Mouse (Mus musculus) inflammation-experienced regulatory T-cells, adult 6 months (primary cell): ENCODE measurements around the gene Shisa9. TPM values are rescaled to one million over a fixed set of nuclear protein-coding genes. Genes with fewer than 3 reads are reported as not detected.

Source experiments
- ATAC-seq: one replicate; pipeline ENCODE4 v1.8.0; 2017
- polyA plus RNA-seq, 3 experiments: library from polyadenylated mRNA; unstranded; fragments of 100-300 nt; shearing (Covaris generic); gene quantifications; one replicate each; pipeline ENCODE4 v1.2.1; 2017

Shisa9 gene
- polyA plus RNA-seq, 3 experiments from 2014 or later = 0.19 TPM; not detected in 2

DNA sequence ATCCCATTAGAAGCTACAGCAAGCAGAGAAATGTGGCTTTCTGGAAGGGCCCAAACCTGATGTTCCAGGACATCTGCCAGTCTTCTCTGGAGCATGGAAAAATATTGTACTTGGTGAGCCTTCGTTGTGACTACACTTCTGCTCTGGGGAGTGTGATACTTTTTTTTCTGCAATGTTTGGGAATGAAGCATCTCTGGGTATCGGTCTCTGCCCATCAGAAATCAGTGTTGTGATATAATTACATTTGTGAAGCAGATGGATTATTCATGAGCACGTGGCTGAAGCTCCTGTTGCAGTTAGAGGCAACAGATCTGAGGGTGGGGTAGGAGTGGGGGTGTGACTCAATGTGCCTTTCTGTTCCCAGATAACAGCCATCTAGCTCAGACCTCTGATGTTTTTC is 218.2 kb downstream of the Shisa9 start:
- ATAC-seq = no peak

DNA sequence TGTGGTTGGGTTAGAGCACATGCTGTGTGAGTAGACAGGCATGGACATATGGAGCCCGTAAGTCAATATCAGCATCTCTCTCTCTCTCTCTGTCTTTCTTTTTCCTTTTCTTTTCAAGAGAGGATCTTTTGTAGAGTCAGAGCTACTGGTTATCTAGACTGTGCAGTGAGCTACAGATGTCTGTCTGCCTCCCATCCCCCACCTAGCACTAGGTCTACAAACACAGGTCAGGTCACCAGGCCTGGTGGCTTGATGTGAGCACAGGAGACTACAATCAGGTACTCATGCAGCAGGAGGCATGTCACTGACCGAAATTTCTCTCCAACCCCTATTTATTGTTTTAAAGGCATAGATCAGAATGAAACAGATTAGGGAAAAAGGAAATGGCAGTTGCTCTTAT is 219.1 kb downstream of the Shisa9 start:
- no peak for ATAC-seq

DNA sequence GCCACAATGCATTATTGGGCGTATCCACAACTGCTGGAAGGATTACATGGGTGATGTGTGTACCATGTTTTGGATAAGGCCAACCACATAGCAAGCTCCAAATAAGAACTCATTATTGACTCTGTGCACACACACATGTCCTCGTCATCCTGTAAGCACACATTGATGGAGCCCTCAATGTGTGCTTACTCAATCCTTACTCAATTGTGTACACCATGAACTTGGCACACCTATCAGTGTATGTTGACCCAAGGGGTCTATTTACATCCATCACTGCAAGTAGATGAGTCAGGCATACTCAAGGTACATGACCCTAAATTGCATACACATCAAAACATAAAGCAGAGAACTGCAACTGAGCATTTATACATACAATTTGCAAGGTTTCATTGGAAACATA is 220.5 kb downstream of the Shisa9 start:
- ATAC-seq = no peak

DNA sequence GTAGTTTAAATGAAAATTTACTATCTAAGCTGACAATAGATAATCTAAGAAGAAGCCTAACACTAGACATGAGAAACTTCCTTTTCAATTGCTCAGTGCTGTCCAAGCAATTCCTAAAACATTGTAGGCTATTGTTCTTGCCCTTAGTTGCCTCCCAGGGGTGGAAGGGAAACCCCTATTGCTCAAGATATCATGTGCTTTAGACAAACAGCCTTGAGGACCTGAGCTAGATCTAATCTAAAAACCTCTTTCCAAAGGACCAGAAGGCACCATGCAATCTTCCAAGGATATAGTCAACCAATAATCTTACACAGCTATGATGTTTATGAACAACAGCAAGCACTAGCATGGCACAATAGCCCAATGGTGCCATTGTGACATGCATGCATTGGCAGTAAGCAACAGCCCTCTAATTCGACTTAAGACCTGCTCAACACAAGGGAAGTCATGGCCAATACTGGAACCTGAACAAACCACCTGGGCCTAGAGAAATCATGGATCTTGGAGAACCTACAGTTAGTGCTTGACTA is 222.6 kb downstream of the Shisa9 start:
- no peak for ATAC-seq

DNA sequence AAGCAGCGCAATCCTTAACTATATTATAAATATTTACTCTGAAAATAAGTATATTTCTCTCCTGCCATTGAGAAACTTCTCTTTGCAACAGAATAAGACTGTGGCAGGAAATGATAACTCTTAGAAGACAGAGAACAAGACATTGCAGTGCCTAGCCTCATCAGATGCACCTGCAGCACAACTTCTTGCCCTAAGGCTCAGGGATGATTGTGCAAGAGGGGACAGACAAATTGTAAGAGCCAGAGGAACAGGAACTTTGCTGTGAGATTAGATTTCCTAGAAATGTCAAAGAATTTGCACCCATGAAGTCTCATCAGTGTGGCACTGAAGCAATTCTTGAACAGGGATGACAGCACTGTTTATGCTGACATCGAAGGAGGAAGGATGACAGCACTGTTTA is 223.0 kb downstream of the Shisa9 start:
- ATAC-seq = no peak

DNA sequence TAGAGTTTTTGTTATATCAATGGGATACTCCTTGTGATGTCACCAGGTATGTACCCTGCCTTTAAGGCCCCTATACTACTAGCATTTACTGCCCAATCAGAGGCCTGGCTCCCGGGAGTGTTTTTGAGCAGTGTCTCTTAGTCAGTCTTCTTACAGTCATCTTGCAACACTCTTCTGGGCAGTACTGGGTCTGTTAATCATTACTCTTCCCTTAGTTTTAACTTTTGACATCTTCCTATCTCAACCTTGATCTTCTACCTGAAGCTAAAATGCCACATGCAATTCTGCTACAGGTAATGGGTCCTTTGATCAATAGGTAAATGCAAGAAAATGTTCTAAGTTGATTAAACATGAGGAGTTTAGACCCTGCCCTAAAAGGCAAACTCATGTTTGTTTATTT is 225.4 kb downstream of the Shisa9 start:
- ATAC-seq = no peak

DNA sequence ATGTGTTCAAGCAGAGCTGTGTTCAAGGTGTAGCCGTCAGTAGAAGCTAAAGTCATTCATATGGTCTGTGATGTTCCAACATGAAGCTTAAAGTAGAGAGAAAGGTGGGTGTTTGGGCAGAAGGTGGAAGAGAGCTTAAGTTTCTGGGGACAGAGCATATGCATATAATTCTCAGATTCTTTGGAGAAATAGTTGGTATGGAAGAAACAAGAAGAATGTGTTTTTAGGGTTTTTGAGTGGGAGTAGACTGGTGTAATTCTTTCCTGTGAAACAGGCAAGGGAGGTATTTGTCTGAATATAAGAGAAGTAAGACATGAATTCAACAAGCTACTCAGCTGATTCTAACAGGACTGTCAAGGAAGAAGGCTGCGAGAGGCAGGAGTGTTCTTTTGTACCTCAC is 225.9 kb downstream of the Shisa9 start:
- no peak for ATAC-seq

DNA sequence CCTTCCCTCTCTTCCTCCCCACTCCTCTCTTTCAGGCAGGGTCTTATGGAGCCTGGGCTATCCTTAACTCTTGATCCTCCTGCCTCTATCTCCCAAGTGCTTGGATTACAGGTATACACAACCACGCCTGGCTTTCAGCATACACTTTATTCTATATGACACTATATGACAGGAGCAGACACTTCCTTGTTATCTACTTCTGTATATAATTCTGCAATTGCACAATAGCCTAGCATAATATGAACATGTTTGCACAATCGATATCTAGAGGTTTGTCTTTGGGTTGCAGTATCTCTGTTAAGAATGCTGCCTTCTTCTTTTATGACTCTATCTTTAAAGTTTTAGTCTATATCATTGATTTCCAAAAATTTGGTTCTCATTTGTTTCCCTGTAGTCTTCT is 230.1 kb downstream of the Shisa9 start:
- ATAC-seq = no peak

DNA sequence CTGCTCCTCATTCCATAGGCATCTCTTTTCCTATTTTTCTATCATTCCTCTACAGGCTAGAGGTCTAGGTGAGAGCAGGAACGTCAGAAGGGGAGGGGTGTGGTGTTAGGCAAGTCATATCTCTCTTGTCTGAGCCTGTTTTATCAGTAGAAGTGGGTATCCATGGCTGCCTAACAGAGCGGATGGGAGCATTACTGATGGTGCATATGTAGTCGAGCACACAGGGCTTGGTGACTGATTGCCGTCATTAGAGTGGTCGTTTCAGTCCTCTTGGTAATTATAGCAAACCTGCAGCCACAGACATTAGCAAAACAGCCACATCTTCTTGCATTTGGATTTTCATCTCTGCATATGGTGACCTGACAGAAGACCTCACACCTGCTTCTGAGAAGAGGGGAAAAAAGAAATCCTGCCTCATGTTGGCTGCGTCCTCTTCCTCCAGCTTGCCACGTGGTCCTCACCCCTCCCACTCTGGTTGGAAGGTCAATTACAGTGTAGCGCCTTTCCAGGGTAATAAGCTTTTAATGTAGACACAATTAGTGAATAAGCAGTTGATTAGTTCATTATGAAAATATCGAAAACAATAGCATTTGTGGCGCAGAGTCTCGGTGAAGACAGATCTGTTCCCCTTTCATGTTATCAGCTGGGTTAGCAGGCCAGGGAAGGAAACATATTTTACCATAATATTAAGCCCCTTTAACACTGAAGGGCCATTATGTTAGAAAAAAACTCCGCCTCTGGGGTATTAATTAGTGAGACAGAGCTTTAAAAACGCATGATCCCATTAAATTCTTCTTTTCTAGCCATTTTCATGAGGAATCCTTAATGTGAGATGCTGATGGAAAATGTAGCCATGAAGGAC is 233.6 kb downstream of the Shisa9 start:
- ATAC-seq = no peak

DNA sequence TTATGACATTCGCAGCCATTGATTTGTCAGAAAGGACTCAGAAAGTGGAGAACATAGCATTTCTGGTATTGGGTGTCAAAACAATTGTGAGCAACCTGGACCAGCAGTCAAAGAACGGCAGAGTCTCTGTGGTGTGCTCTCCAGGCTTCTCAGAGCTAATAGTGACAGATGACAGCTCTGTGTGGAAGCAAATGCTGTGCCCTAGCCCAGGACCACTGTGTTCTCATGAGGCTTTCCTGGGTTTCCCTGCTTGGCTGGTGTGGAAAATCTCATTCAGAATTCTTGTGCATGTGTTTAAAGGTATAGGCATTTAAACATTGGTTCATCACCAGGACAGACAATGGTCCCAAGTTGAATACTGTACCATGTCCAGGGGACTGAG is 234.2 kb downstream of the Shisa9 start:
- ATAC-seq = no peak

DNA sequence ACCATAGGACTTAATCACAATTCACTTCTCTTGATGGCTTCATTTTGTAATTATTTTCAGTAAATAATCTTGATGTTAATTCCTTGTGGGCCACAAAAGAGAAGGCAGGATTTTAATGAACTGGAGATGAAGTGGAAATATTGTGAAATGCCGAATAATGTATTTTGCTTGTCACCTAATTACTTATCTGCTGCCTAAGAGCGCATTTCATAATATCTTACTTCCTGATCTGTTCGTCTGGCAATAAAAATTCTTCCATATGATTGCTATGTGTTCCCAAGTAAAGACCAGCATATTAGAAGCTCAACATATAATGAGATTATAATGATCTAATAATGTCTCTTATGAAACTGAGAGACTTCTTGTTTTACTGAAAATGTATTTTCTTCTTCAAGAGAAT is 235.9 kb downstream of the Shisa9 start:
- ATAC-seq = no peak

DNA sequence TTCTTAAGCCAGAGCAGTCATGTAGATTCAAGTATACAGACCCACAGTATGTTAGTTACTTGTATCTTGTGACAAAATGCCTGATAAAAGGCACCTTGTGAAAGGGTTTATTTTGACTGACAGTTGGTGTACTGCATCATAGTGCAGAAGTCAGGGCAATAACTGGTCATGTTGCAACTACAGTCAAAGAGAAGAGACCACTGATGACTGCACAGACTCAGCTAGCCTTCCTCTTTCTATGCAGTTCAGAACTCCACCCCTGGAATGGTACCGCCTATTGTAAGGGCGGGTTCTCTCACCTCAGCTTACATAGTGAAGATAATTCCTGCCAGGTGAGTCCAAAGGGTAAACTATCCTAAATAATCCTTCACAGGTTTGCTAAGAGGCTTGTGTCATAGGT is 239.6 kb downstream of the Shisa9 start:
- no peak for ATAC-seq

DNA sequence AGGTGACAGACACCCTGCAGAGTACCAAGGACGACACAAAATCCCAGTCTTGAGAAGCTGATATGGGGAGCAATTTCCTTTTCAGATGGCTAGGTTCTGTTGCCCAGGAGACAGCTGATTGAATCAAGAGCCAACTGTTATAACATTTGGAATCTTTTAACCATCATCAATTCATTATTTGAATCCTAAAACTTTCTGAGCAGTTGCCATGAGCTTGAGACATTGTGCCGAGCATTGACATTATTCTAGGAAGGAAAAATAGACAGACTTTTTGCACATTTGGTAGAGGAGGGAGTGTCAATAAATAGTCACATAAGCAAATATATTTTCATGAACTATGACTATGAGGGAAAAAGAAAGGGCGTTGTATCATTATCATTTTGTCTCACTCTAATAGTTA is 243.0 kb downstream of the Shisa9 start:
- no peak for ATAC-seq

DNA sequence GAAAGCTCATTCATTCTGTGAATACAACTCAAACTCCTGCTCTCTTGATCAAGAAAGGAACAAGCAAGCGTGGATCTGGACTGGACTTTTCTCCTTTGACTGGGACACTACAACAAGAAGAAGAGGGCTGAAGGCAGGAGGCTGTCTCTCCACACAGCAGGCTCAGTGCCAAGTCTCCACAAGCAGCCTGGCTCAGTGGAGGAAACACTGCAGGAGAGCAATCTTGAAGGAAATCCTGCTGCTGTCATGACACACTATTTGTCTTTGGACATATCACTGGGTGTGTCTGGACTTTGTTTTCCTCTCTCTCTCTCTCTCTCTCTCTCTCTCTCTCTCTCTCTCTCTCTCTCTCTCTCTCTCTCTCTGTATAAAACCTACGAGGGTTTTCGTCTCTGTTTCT is 249.4 kb downstream of the Shisa9 start:
- ATAC-seq = no peak

DNA sequence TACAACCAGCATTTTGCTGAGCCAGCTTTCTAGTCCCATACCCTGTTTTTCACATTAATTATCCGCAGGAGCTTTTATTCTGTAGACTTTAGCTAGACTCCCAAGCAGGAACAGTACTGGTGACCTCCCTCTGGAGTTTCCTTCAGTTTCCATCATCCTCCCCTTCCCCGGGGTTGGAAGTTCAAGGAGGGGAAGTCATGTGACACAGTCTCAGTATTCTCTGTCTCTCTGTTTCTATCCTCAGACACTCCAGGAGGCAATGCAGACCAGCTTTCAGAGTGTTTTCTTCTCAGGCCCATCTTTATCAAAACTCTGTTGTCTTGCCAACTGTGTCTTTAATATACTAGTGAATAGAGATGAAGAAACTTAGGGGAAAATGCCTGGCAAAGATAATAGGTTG is 250.4 kb downstream of the Shisa9 start:
- no peak for ATAC-seq

DNA sequence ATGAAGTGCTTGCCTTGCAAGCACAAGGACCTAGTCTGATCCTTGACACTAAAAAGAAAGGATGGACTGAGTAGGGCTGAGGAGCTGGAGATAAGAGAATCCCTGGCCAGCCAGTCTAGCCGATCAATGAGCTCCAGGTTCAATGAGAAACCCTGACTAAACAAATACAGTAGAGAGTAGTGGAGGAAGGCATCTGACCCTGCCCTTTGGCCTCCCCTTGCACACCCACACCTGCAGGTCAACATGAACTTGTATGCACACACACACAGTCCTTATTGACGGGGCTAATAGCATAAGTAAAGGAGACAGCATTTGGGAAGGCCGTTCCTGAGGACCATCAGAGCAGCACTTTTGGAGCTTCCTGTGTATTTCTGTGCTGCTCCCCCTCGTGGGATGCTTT is 254.7 kb downstream of the Shisa9 start:
- no peak for ATAC-seq

DNA sequence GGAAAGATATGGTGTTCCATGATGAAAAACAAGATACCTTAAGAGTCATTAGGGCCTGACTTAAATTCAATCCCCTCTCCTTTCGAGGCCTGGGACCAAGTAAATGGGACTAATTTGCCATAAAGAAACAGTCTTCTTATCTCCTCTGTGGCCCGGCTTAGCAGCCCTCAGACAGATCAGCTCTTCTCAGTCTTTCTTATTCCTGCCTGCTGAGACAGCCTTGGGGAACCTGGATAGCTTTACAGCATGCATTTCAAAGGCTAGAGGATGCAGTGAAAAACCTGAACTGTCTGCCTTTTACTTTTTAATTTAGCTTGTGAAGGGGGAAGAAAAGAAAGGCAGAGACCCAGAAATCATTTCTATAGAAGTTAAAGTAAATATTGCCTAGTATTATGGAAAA is 275.4 kb downstream of the Shisa9 start:
- ATAC-seq = no peak

DNA sequence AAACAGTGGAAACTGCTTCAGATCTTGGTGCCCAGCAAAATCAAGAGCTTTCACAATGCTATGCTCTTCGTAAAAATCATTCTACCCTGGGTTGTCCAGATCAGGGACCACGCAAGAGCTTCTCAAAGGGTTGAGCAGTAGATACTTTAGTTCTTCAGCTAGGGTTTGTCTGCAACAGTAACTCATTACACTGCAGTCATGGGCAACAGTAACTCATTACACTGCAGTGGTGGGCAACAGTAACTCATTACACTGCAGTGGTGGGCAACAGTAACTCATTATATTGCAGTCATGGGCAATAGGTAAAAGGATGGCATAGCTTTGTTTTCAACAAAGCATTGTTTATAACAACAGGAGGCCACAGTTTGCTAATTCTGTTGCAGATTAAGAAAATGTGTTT is 281.9 kb downstream of the Shisa9 start:
- ATAC-seq = no peak

DNA sequence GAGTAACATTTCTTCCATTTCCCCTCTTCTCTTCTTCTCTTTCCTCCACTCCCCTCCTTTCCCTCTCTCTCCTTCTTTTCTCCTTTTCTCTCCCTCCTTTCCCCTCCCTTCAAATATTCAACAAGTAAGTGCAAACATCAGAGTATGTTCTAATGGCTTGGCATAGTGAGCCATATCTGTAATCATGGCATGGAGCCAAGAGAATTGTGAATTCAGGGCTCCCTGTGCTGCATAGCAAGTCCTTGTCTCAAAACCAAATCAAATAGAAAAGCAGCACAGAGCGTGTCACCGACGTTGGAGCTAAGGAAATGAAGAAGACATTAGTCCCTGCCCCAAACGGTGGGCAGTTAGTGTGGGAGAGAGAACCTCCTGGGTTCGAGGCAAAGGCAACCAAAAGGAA is 316.6 kb downstream of the Shisa9 start:
- no peak for ATAC-seq

DNA sequence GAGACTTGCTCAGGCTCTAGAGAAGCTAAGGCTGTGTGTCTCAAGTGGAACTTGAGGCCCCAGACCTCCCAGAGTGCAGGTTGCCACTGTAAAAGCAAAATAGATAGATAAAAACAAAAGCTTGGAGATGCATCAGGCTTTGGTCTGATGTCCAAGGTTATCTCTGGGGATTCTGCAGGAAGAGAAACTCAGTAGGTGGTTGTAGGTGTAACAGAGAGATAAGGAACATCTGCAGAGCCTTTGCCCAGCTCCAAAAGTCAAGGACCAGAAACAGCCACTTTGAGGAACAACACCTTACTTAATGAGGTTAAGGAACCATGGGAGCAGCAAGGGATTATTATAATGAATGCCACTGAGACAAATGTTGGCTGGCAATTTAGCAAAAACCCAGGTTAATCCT is 319.5 kb downstream of the Shisa9 start:
- ATAC-seq = no peak

DNA sequence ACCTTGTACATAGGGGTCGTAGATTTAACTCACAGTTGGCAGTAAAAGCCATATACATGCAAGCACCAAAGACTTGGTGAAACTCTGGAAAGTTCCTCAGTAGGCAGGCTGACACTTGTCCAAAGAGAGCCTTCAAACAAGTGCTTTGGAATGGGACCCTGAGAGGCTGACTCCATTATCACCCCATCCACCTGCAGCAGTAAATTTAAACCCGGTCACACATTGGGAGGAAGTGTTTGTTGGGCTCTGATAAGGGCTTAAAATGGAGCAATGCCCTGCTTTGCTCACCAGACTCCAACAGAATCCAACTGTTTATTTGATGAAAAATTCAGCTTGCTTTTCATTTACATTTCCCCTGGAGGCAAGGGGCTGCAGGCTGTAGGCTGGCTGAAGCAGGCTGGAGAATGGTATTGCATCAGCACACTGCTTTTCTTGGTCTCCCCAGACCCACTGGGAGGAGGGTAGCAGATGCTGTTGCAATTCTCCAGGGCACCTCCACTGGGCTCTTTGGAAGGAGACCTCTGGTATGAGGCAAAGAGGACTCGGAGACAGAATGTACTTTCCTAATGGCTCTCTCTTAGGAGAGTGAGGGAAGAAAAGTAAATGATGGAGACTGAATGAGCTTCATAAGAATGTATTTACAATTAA is 323.5 kb downstream of the Shisa9 start:
- ATAC-seq = no peak

DNA sequence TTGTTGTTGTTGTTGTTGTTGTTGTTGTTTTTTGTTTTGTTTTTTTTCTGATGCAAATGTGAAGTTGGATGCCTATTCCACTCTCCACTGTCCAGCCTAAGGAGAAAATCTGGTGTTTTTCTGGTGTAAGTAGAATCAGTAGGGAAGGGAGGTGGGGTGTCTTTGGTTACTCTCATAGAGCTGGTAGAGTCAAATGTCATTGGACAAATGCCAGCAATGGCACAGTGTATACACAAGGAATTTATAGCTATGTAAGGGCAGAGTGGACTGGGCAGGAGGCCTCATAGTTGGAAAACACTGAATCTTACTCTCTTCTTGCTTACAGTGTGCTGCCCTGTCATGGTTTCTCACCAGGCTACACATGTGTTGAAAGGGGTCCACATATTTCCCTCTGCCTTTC is 325.9 kb downstream of the Shisa9 start:
- no peak for ATAC-seq

DNA sequence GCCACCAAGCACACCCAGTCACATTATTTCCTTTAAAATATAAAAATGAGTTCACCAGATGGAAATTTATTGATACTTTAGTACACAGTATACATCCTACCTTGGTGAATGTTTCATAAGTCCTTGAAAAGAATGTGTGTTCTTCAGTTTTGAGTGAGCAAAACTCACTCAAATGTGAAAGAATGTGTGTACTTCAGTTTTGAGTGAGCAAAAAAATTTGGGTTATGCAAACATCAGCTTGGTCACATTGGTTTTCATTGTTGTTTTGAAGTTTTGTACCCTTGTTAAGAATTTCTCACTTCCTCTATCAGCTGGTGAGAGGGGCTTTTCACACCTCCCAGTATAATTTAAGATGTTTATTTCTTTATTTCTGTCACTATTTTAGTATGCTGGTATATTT is 331.7 kb downstream of the Shisa9 start:
- no peak for ATAC-seq
